Mouse (Mus musculus) retina, embryonic 14.5 days (tissue): ENCODE results near the gene Fam83c.
A peak's percentile ranks its signal among the peaks of the same experiment; 100 is the strongest.

Source experiments
- DNase-seq: peaks from one replicate; pipeline ENCODE4 v3.0.0-alpha.2; 2015; ENCODE audit warnings: low spot score

Fam83c gene

DNA sequence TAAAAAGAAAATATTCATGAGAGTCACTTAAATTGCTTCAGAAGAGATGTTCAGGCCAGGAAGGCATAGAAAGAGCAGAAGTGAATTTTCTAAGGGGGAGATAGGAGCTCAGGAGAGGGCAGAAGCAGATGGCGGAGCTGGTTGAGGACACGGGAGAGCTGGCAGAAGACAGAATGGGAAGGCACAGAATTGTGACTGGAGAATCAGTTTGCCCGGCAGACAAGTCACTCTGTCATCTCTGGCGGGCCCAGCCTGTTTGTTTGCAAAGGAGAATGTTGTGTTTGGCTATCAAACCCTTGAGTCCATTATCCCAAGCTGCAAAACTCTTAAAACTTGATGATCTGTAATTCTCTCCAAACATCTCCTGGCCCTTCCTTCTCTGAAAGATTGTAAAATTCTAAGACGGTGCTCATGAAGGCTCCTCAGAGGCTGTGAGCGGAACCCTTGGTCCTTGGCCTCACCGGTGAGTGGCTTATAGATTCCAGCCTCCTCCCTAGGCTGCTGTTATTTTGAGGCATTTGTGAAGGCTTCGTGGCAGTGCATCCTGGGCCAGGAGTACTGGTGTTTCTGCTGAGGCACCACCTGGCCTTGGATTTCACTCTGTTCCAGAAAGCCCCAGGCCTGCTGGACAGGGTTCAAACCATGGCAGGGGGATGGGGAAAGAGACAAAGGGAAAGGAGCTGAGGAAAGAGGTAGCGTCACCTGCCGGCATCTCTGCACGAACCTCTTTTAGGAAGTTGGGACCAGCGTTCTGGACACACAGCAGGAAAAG, 39.8 kb downstream of the Fam83c start:
- no peak for DNase-seq

DNA sequence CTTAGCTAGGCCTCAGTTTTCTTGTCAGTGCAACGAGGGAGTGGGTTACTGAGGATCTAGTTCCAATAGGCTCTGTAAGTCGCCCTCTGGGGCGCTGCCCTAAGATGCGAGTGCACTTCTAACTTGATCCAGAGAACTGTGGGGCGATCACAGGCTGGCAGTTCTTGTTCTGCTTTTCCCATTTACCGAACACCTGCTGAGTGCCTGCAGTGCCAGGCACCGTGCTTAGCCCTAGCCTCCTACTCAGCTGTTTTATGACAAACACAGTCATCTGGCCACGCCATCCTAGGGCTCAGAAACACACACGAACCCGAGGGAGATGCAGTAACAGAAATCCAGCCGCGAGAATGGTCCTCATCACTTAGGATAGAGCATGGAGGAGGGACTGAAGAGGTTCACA, 41.8 kb downstream of the Fam83c start:
- no peak for DNase-seq

DNA sequence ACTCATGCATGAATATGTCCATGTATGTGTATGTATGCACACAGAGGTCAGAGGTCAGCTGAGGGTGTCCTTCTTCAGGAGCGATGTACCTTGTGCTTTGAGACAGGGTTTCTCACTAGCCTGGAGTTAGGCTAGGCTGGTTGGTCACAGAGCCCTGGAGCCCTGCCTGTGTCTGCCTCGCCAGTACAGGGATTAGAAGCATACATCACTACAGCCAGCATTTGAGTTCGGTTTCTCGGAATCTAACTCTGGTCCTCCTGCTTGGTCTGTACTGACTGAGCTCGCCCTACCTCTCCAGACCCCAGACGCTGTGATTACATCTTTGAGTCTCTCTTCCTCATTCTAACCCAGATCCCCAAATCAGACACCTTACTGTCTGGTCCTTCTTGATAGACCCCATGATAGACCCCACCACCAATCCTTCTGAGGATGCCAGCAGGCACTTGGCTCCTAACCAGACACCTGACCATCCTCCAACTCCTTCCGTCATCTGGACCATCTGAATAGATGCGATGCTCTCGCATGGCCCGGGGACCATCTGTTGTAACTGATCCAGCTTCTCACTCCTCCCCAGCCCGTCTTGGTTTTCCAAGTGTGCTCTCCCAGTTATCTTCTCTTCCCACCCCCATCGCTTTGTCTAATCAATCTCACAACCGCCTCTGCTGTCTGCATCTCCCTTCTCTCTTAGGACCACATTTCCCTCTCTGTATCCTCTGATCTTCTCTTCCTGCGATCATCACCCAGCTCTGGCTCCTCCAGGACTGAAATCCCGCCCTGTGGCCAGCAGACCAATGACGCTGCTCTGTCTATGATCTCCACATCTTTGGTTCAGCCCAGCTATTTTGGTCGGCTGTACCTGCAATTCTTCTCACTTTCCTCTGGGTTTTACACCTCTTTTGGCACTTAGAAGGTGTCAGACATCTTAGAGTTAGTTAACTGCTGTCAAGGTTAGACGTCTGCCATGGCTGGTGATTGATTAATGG, 46.4 kb downstream of the Fam83c start:
- no peak for DNase-seq

DNA sequence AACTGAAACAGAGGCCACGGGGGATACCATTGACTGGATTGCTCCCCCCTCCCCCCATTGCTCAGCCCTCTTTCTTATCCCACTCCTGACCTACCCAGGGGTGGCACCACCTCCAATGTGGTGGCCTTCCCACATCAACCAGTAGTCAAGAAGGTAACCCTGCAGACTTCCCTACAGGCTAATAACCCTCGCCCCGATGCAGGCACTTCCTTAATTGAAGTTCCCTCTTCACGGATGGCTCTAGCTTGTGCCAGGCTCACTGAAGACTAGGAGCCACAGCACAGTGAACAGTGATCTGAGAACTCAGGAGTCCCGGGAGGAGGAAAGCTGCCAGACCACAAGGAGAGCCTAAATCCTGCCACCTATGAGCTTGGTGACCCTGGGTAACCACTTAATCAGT, 47.7 kb downstream of the Fam83c start:
- DNase-seq: no peak

DNA sequence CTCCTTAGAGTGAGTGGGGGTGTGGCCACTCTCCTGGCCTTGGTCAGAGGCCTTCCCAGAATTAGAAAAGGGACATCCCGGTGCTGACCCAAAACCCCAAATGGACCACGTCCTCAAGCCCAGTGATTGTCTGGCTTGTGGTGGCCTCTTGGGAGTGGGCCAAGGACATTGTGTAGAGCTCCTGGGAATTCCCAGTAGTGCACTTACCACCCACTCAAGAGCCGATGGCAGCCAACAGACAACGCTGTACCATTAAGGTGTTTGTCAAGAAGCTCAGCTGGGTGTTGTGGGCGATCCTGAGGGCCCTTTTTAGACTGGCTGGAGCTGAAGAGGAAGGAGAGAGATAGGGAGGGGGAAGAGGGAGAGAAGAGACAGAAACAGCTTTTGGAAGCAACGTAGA, 50.1 kb downstream of the Fam83c start:
- DNase-seq: no peak

DNA sequence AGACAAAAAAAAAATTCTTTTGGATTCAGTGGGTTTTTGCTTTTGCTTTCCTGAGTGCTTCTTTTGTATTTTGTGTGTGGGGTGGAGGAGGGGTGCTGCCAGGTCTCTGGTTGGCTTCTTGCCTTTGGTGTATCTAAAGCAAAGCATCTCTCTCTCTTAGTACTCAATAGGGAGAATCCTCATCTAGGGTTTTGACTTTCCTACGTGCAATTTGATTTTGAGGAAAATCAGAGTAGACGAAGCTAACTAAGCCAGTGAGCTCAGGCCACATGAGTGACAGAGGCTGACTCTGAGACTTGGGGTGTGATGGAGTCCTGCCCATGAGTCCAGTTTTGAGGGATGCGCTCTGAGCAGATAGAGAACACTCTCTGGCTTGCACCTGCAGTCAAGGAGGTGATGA, 55.1 kb downstream of the Fam83c start:
- no peak for DNase-seq

DNA sequence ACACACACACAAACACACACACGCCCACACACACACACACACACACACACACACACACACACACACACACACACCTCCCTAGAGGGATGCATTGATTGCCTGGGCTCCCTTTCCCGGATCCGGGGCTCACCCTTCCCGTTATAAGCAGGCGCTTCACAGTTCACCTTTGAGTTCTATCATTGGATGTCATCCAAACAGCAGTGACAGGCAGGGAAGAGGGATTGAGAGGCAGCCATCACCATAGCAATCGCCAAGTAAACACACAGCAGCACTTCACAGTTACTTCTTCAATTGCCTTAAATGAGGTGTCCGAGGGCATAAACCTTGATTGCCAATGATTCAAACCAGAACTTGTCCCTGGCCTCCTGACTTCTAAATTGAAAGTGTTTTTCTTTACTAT, 55.6 kb downstream of the Fam83c start:
- no peak for DNase-seq

DNA sequence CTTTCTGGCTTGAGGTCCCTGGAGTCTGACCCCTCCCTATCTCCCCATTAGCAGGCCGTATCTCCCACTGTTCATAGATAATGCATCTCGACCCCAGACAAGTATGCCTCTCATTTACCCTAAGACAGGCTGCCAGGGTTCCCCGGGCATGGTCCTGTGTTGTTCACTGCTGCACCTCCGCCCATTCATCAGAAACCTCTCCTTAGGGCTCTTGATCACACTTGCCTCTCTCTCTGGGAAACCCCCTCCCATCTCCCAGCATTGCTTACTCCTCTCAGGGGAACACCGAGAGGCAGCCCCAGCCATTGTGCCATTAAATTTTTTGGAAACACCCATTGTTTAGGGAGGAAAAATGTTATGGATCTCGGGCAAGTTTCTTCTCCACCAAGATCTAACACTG, 56.6 kb downstream of the Fam83c start:
- no peak for DNase-seq

DNA sequence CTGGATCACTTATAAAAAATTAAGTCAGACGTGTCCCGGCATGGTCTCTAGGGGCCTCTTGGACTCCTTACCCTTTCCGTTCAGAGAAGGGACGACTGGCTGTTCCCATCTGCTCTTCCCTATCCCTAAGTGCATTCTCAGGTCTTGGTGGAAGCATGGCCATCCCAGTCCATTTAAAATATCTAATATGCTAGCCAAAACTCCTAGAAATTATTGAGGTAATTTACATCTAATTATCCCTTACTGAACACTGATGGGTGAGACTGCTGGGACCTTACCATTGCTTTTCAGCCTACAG, 57.0 kb downstream of the Fam83c start:
- peak; percentile 25 for DNase-seq
